Mouse (Mus musculus): ENCODE results near the gene Dao.

Dao gene

DNA sequence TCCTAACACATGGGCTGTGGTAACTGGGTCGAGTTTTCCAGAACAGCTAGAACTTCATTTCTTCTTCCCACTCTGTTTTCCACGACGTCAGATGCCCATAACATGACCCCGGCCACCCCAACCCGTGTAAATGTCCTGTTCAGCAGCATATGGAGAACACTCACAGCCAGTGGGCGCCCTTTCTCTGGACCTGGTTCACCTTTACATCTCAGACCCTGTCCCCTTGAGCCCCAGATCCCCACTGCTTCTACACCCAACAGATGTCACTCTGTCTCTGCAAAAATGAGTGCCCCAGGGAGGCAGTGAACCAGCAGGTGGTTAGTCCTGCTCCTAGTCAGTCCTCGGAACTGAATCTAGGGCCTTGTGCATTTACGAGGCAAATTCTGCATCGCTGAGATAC, 64.5 kb downstream of the Dao start:
- DNase-seq (ENCODE audit: low spot score), result no peak

DNA sequence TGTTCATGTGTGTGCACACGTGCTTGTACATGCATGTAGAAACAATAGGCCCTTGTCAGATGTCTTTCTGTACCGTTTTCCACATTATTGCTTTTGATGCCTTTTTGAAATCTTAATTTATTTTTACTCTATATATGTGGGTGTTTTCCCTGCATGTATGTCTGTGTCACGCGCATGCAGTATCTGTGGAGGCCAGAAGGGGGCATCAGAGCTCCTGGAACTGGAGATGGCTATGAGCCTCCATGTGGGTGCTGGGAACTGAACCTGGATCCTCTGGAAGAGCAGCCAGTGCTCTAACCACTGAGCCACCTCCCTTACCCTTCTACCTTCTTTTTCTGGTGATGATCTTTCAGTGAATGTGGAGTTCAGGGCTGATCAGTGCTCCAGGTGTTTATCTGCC, 67.4 kb downstream of the Dao start:
- no peak for DNase-seq (ENCODE audit: low spot score)

DNA sequence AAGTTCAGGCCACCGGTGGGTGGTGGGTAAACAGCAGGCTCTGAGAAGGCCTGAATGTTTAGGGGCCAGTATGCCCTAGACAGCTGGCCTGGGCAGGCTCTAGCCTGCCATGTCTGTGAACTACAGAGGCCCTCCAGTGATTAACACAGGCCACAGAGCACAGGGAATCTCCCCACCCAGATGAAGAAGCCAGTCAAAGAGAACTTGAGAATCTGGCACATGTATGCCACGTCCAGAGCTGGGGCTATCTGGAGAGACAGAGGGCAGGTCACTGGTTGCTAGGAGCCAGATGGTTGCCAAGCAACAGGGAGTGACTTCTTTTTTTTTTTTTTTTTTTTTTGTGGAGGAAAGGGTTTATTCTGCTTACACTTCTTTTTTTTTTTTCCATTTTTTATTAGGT, 68.8 kb downstream of the Dao start:
- DNase-seq (ENCODE audit: low spot score), result no peak
